Mouse (Mus musculus): Measurements from ENCODE around the gene Mrc2.

Mrc2 gene

GRCm38 (mm10) chr11:105292124-105293071, at the start of gene Mrc2:
Gene Mrc2, plus strand, starts transcription at chr11:105292643.
- DNase-seq (ENCODE audit: low spot score in 2 of 2): peak in 1 of 2 experiments; percentile 25

DNA sequence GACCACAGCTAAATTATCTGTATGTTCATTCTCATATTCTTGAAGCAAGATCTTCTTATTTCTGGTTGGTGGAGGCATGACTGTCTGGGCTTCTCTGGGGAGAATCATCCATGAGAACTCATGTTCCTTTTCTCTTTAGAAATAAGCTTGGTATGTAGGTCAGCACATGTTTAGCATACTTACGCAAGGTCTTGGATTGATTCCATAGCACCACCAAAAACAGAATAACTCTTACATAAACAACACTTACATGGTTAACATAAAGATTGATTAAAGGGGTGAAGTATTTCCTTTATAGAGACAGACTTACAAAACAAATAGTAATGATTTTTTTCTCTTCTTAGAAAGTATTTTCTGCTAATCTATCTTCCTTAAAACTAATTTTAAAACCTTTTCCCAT, 46.1 kb upstream of the Mrc2 start:
- DNase-seq (ENCODE audit: low spot score in 2 of 2): no peak

DNA sequence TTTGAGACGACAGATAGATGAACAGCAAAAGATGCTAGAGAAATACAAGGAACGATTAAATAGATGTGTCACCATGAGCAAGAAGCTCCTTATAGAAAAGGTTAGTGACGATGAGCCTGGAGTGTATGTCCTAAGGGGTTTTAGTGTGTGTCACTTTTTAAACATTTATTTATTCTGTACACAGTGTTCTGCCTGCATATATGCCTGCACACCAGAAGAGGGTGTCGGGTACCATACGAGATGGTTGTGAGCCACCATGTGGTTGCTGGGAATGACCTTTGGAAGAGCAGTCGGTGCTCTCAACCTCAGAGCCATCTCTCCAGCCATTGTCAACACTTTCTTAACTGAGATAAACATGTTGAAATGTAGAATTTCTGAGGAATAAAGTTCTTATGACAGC, 45.7 kb upstream of the Mrc2 start:
- no peak for DNase-seq (ENCODE audit: low spot score in 2 of 2)

GRCm38 (mm10) chr11:105247321-105247720, 45.1 kb upstream of the Mrc2 start:
- no peak for DNase-seq (ENCODE audit: low spot score in 2 of 2)

GRCm38 (mm10) chr11:105259733-105260132, 32.7 kb upstream of the Mrc2 start:
- DNase-seq (ENCODE audit: low spot score in 2 of 2): no peak

DNA sequence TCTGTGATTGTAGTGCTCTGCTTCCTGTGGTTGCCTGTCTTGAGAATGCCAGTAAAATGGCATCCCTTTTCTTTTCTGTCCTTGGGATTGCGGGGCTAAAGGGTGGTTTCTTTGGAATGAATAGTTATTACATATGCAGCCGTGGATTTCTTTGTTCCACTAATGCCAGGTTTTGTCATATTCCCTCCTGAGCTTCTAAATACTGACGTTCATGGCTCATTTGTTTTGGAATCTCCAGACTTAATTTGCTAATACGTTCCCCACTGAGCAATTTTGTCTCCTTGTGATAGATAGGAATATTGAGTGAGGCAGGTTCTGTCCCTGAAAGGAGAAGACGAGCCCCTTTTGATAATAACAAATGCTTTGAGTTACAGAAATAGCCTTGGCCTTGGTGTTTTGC, 31.3 kb upstream of the Mrc2 start:
- DNase-seq (ENCODE audit: low spot score in 2 of 2): no peak

DNA sequence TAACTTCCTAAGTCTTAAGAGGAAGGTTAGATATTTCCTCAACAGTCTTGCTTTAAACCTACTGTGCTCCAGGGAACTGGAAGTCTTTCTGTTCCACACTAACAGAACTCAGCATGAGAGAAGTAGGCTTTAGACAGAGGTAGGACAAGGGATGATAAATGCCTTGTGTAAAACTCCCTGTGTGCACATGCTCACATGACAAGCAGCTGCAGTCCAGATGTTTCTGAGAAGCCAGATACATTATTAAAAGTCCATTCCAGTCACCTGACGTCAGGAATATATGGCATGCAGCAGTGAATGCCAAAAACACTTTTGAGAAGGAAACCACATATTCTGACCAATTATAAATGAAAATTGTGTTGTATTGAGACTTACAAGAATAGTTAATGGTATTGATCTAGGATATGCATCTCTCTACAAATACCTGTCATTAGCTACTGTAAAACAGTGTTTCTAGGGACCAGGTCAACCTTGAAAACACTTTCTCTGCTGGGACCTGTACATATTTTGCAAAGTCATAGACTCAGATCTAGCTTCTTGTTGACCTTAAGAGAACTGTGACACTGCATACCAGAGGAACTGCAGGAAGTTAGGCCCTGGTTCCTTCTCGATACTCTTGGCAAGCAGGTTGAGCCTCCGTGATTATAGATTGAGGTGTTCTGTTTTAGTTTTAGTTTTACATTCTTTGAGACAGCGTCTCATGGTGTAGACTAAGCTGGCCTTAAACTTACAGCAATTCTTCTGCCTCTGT, 30.7 kb upstream of the Mrc2 start:
- no peak for DNase-seq (ENCODE audit: low spot score in 2 of 2)

DNA sequence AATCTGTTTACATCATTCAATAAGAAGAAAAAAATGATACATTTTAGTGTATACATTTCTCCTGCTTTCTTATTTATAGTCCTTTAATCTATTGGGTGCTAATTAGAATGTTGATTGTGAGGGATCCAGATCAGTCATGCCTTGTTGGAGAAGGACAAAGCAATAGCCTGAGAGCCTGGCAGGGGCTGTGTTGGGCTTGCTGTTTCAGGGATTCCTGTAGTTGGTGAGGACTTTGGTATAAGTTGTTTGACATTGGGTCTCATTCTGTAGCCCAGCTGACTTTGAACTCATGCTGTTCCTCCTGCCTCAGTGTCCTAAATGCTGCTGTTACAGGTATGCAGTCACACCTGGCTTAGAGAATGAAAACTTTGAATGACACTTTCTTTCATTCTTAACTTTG, 27.9 kb upstream of the Mrc2 start:
- DNase-seq (ENCODE audit: low spot score in 2 of 2): no peak

- no peak for DNase-seq (ENCODE audit: low spot score in 2 of 2)
Measured at GRCm38 (mm10) chr11:105264988-105265387, 27.5 kb upstream of the Mrc2 start.

GRCm38 (mm10) chr11:105270155-105270554, 22.3 kb upstream of the Mrc2 start:
- DNase-seq (ENCODE audit: low spot score in 2 of 2): peak in 1 of 2 experiments; percentile 71

DNA sequence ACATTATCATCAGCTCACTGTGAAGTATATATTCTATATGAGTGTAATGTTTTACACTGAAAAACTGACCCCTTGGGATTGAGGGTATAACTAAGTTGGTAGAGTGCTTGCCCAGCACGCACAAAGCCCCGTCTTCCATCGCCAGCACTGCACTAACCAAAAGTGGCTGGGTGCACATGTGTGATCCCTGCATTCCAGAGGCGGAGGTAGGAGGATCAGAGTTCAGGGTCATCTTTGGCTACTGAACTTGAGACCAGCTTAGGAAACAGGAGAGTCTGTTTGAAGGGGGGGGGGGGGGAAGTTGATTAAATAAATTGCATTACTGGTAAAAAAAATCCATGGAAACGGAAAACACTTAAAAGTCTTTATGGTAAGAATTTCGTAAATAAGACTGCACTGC, 12.0 kb upstream of the Mrc2 start:
- DNase-seq (ENCODE audit: low spot score in 2 of 2): no peak

DNA sequence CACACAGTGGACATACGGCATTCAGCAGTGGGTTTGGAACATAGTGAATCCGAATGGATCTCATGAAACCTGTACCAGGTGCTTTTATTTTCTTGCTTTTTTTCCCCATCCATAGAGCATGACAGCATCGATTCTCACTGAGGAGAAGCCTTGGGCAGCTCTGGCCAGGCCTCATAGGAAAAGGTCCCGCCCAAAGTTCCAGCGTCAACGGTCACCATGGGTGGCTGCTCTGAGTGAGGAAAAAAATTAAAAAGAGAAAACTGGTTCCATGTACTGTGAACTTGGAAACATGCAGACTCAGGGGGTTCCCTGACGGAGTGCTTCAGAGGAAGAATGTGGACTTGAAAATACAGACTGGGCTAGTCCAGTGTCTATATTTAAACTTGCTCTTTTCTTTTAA, 11.2 kb upstream of the Mrc2 start:
- DNase-seq (ENCODE audit: low spot score in 2 of 2): no peak

DNA sequence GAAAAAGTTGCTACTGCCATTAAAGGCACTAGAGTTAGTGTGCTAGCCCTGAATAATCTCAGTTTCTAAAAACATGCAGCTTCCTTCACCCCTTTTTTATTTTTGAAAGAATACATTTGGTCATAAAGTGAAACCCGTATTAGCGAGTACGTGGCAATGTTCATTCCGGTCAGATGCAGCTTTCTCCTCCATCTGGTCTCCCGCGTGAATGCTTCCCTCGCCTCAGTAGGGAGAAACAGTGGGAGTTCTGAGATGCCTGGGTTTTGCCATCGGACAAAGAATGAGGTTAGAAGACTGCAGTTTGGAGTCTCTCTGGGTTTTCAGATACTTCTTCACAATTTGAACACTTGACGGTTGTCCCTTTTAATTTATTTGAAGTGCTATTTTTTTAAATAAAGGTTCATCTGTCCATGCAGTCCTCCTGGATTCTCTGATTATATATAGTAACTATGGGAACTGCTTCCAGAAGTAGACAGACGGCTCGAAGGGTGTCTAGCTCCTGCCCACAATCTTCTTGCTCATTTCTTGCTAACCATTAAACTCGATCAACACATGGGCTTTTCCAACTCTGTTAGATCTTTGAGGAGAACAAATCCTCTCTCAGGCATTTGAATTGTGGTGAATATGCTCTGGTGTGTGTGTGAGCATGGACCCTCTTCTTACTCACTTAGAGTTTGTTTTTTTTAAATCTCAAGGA, 10.5 kb upstream of the Mrc2 start:
- DNase-seq (ENCODE audit: low spot score in 2 of 2): no peak

DNA sequence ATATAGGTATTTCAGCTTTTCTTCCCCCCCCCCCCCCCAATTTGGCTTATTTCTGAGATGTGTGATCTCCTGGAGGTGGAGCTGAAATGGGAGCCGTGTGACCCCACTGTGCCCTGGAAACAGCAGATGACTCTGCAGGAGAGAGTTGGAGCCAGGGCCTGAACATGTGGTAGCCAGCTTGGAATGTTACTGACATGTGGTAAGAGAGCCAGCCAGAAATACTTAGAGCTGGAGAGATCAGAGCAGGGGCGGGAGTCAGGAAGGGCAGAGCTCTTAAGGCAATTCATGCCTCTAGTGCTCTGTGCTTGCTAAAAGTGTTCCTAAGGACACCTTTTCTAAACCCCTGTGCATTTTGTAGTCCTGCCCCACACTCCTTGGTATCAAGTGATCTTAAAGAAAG, 10.0 kb upstream of the Mrc2 start:
- no peak for DNase-seq (ENCODE audit: low spot score in 2 of 2)

DNA sequence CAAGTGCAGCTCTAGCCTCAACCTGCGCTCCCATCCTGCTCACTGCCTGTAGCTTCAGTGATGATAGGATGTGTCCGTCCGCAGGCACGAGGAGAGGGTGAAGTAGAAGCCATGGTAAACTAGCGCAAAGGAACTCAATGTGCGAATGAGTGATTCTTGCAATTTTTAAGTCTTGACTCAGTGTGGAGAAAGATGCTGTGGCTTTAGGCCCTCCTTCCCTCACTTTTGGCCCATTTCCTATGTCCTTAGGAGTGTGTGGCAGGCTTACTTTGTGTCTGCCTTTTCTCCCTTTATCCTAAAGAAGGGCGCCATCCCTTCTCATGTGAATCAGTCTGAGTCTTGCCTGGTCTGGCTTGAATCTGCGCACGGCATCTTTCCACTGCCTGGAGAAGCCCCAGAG, 9.4 kb upstream of the Mrc2 start:
- DNase-seq (ENCODE audit: low spot score in 2 of 2): no peak

GRCm38 (mm10) chr11:105285720-105286119, 6.7 kb upstream of the Mrc2 start:
- DNase-seq (ENCODE audit: low spot score in 2 of 2): no peak

DNA sequence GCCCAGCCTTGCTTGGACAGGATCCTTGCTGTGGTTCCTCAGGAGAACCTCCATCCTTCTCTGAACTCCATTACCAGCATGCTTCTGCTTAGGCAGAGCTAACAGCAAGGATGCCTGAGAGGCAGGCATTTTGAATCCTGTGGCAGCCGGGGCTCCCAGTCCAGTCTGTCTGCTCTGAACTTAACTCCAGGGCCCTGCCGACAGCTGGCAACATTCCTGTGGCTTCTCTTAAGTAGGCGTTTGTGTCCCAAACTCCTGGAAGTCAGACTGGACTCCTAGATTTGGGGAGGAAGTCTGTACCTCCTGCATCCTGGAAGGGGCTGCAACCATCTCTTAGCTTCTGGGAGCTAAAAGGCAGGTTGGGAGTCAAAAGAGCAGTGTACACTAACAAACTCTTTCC, 3.0 kb upstream of the Mrc2 start:
- no peak for DNase-seq (ENCODE audit: low spot score in 2 of 2)

DNA sequence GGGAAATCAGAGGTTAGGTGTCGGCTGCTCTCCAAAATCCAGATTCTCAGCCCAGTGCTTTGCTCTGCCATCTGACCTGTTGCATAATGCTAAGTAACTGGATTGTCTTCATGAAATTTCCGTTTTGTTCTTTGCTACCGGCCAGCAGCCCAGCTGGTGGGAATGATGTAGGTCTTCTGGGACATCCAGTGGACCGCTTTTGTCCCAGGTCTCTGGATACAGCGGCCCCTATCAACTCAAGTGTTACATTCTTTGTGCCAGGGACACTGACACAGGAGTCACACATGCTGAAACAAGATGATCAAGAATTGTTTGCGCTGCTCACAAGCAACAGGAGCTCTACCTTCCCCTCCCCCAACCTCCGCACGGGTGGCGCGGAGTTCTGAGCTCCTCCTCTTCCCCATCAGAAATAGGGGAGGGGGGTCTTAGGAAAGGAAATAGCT, 741 bp upstream of the Mrc2 start:
- DNase-seq (ENCODE audit: low spot score in 2 of 2): no peak

- DNase-seq (ENCODE audit: low spot score in 2 of 2): no peak
Measured at GRCm38 (mm10) chr11:105293101-105293581, 698 bp downstream of the Mrc2 start.

GRCm38 (mm10) chr11:105293901-105294494, 1.6 kb downstream of the Mrc2 start:
- DNase-seq (ENCODE audit: low spot score in 2 of 2): no peak

- no peak for DNase-seq (ENCODE audit: low spot score in 2 of 2)
Measured at GRCm38 (mm10) chr11:105296084-105296483, 3.6 kb downstream of the Mrc2 start.

GRCm38 (mm10) chr11:105310197-105310596, 17.8 kb downstream of the Mrc2 start:
- DNase-seq (ENCODE audit: low spot score in 2 of 2): no peak

Measured in spleen, postnatal 4 days (tissue).